Mouse (Mus musculus) kidney, embryonic 15.5 days (tissue): ENCODE measurements around the gene Zbtb20. TPM values are rescaled to one million over a fixed set of nuclear protein-coding genes. Genes with fewer than 3 reads are reported as not detected.
A peak's percentile ranks its signal among the peaks of the same experiment; 100 is the strongest.

ENCODE experiments used
- ATAC-seq: fragments of 200-750 bp; cut with Nextera tagmentation; replicated peaks from 2 replicates; pipeline ENCODE4 v1.8.0; 2017; ENCODE audit warnings: moderate TSS enrichment; ENCODE audit not compliant: low FRiP score
- H3K27ac ChIP-seq: fragments of 300-500 bp; sonication (generic); 2 replicates; pipeline ENCODE4 v1.5.1; 2015; ENCODE audit warnings: mild to moderate bottlenecking, inconsistent platforms
- H3K27me3 ChIP-seq: fragments of 300-500 bp; sonication (generic); 2 replicates; pipeline ENCODE4 v1.6.1; 2015; ENCODE audit warnings: inconsistent platforms
- H3K36me3 ChIP-seq: fragments of 300-500 bp; sonication (generic); 2 replicates; pipeline ENCODE4 v1.6.1; 2015; ENCODE audit warnings: inconsistent platforms
- H3K4me1 ChIP-seq: fragments of 300-500 bp; sonication (generic); 2 replicates; pipeline ENCODE4 v1.6.1; 2015; ENCODE audit warnings: inconsistent platforms
- H3K4me2 ChIP-seq: fragments of 300-500 bp; sonication (generic); 2 replicates; pipeline ENCODE4 v1.6.1; 2015; ENCODE audit warnings: moderate library complexity, mild to moderate bottlenecking, inconsistent platforms
- H3K4me3 ChIP-seq: fragments of 300-500 bp; sonication (generic); replicated peaks from 2 replicates; pipeline ENCODE4 v1.5.1; 2015; ENCODE audit warnings: mild to moderate bottlenecking, inconsistent platforms
- H3K9ac ChIP-seq: fragments of 300-500 bp; sonication (generic); 2 replicates; pipeline ENCODE4 v1.6.1; 2015; ENCODE audit warnings: mild to moderate bottlenecking, inconsistent platforms
- H3K9me3 ChIP-seq: fragments of 300-500 bp; sonication (generic); replicated peaks from 2 replicates; pipeline ENCODE4 v1.6.1; 2016; ENCODE audit warnings: inconsistent platforms
- WGBS: fragments of 180-500 bp; shearing (Covaris S2); methylation state at CpG from one replicate; pipeline ENCODE4 v1.1.7; 2015; ENCODE audit warnings: mixed read lengths; 5-methylcytosine and 5-hydroxymethylcytosine counted together
- polyA plus RNA-seq: library from polyadenylated mRNA; unstranded; fragments of >200 nt; fragmentation: Nextera tagmentation; extraction: Ambion mirVana; gene quantifications from 2 replicates; pipeline ENCODE4 v1.2.1, GENCODE M21; 2015

Gene Zbtb20
- polyA plus RNA-seq, 1 experiment from 2014 or later, result 41.2 TPM

- WGBS, result 81% methylated on average over 4 of the region's 4 CpGs
- no peaks in the 10 kb centered on the region for H3K36me3 ChIP-seq
These were observed 401.1 kb downstream of the Zbtb20 start for GRCm38 (mm10) chr16:43276764-43277163.

GRCm38 (mm10) chr16:43286319-43286718, 410.6 kb downstream of the Zbtb20 start:
- Histone ChIP-seq H3K9me3 (no peaks in the 10 kb centered on the region), H3K36me3 (no peaks in the 10 kb centered on the region), H3K27ac (no peak overlapping the region), H3K27me3 (no peaks in the 10 kb centered on the region), H3K4me2 (no peak overlapping the region), H3K9ac (no peak overlapping the region), H3K4me3 (no peak overlapping the region), H3K4me1 (no peaks in the 10 kb centered on the region)
- WGBS, result 98% methylated on average over 1 of the region's 1 CpGs
- no peak for ATAC-seq

More at GRCm38 (mm10) chr16:43276764-43277163, 401.1 kb downstream of the Zbtb20 start:
- no peak for ATAC-seq
- H3K27me3 ChIP-seq, result no peaks in the 10 kb centered on the region
- no peak overlapping the region for H3K9ac ChIP-seq
- H3K4me1 ChIP-seq, result peaks cover 17% of the 10 kb centered on the region
- no peak overlapping the region for H3K27ac ChIP-seq
- no peak overlapping the region for H3K4me2 ChIP-seq
- H3K9me3 ChIP-seq, result no peaks in the 10 kb centered on the region
- no peak overlapping the region for H3K4me3 ChIP-seq

- Histone ChIP-seq H3K4me1 (no peaks in the 10 kb centered on the region), H3K9ac (no peak overlapping the region), H3K4me2 (no peak overlapping the region), H3K27ac (no peak overlapping the region), H3K4me3 (no peak overlapping the region), H3K36me3 (no peaks in the 10 kb centered on the region), H3K9me3 (no peaks in the 10 kb centered on the region), H3K27me3 (no peaks in the 10 kb centered on the region)
- 73% methylated on average over 1 of the region's 1 CpGs for WGBS
- ATAC-seq, result no peak
These were observed 411.2 kb downstream of the Zbtb20 start for GRCm38 (mm10) chr16:43286783-43287383.

- H3K27ac ChIP-seq, result no peak overlapping the region
- H3K4me2 ChIP-seq, result no peak overlapping the region
- ATAC-seq, result no peak; the same call in 1 of the 2 replicates
- H3K9me3 ChIP-seq, result no peaks in the 10 kb centered on the region
- no peak overlapping the region for H3K4me3 ChIP-seq
- no peak overlapping the region for H3K9ac ChIP-seq
- H3K4me1 ChIP-seq, result no peaks in the 10 kb centered on the region
- 63% methylated on average over 3 of the region's 3 CpGs for WGBS
- H3K36me3 ChIP-seq, result no peaks in the 10 kb centered on the region
- H3K27me3 ChIP-seq, result no peaks in the 10 kb centered on the region
These were observed 415.7 kb downstream of the Zbtb20 start for GRCm38 (mm10) chr16:43291423-43291822.

- Histone ChIP-seq H3K27me3 (no peaks in the 10 kb centered on the region), H3K36me3 (no peaks in the 10 kb centered on the region), H3K4me3 (no peak overlapping the region), H3K9me3 (no peaks in the 10 kb centered on the region), H3K9ac (no peak overlapping the region), H3K27ac (no peak overlapping the region), H3K4me2 (no peak overlapping the region), H3K4me1 (peaks cover 4% of the 10 kb centered on the region)
- 78% methylated on average over 5 of the region's 5 CpGs for WGBS
- no peak for ATAC-seq
These were observed 422.4 kb downstream of the Zbtb20 start for GRCm38 (mm10) chr16:43297953-43298596.

GRCm38 (mm10) chr16:43300420-43300819, 424.7 kb downstream of the Zbtb20 start:
- H3K27me3 ChIP-seq, result no peaks in the 10 kb centered on the region

GRCm38 (mm10) chr16:43302171-43302570, 426.5 kb downstream of the Zbtb20 start:
- no peak overlapping the region for H3K9ac ChIP-seq
- no peak overlapping the region for H3K4me3 ChIP-seq
- ATAC-seq, result no peak
- no peaks in the 10 kb centered on the region for H3K9me3 ChIP-seq
- H3K4me2 ChIP-seq, result no peak overlapping the region
- H3K36me3 ChIP-seq, result no peaks in the 10 kb centered on the region
- 75% methylated on average over 2 of the region's 2 CpGs for WGBS
- H3K4me1 ChIP-seq, result peaks cover 12% of the 10 kb centered on the region
- H3K27me3 ChIP-seq, result no peaks in the 10 kb centered on the region
- no peak overlapping the region for H3K27ac ChIP-seq

More at GRCm38 (mm10) chr16:43300420-43300819, 424.7 kb downstream of the Zbtb20 start:
- Histone ChIP-seq H3K36me3 (no peaks in the 10 kb centered on the region), H3K9me3 (no peaks in the 10 kb centered on the region), H3K4me2 (no peak overlapping the region), H3K9ac (no peak overlapping the region), H3K27ac (no peak overlapping the region), H3K4me1 (peaks cover 12% of the 10 kb centered on the region), H3K4me3 (no peak overlapping the region)
- no peak for ATAC-seq
- WGBS, result 80% methylated on average over 3 of the region's 3 CpGs

GRCm38 (mm10) chr16:43303245-43304197, 427.8 kb downstream of the Zbtb20 start:
- Histone ChIP-seq H3K4me3 (no peak overlapping the region), H3K9ac (no peak overlapping the region), H3K9me3 (no peaks in the 10 kb centered on the region), H3K27ac (peak overlapping the region; percentile 76), H3K36me3 (no peaks in the 10 kb centered on the region), H3K4me1 (peaks cover 12% of the 10 kb centered on the region), H3K27me3 (no peaks in the 10 kb centered on the region), H3K4me2 (no peak overlapping the region)
- peak; percentile 96 for ATAC-seq
- 32% methylated on average over 9 of the region's 9 CpGs for WGBS

- no peak overlapping the region for H3K4me2 ChIP-seq
- no peak overlapping the region for H3K4me3 ChIP-seq
- H3K27me3 ChIP-seq, result no peaks in the 10 kb centered on the region
- no peaks in the 10 kb centered on the region for H3K9me3 ChIP-seq
- no peak overlapping the region for H3K27ac ChIP-seq
- H3K9ac ChIP-seq, result no peak overlapping the region
- no peaks in the 10 kb centered on the region for H3K36me3 ChIP-seq
- 50% methylated on average over 4 of the region's 4 CpGs for WGBS
- ATAC-seq, result no peak
- H3K4me1 ChIP-seq, result peaks cover 2% of the 10 kb centered on the region; the same call in 1 of the 2 replicates
These were observed 434.3 kb downstream of the Zbtb20 start for GRCm38 (mm10) chr16:43309968-43310431.

GRCm38 (mm10) chr16:43324009-43324408, 448.3 kb downstream of the Zbtb20 start:
- no peaks in the 10 kb centered on the region for H3K27me3 ChIP-seq
- no peak overlapping the region for H3K4me2 ChIP-seq
- H3K4me1 ChIP-seq, result no peaks in the 10 kb centered on the region
- no peak overlapping the region for H3K4me3 ChIP-seq
- WGBS, result 74% methylated on average over 3 of the region's 3 CpGs
- no peak for ATAC-seq
- H3K9me3 ChIP-seq, result no peaks in the 10 kb centered on the region
- H3K9ac ChIP-seq, result no peak overlapping the region
- H3K36me3 ChIP-seq, result no peaks in the 10 kb centered on the region
- no peak overlapping the region for H3K27ac ChIP-seq

- WGBS, result 89% methylated on average over 1 of the region's 1 CpGs
- ATAC-seq, result no peak
- Histone ChIP-seq H3K9me3 (no peaks in the 10 kb centered on the region), H3K4me1 (peaks cover 4% of the 10 kb centered on the region; the same call in 1 of the 2 replicates), H3K4me2 (no peak overlapping the region), H3K36me3 (no peaks in the 10 kb centered on the region), H3K9ac (no peak overlapping the region), H3K27ac (no peak overlapping the region), H3K27me3 (no peaks in the 10 kb centered on the region), H3K4me3 (no peak overlapping the region)
These were observed 452.5 kb downstream of the Zbtb20 start for GRCm38 (mm10) chr16:43328221-43328620.

GRCm38 (mm10) chr16:43330206-43330605, 454.5 kb downstream of the Zbtb20 start:
- no peak overlapping the region for H3K4me3 ChIP-seq
- no peak for ATAC-seq
- no peak overlapping the region for H3K9ac ChIP-seq
- H3K4me1 ChIP-seq, result peaks cover 10% of the 10 kb centered on the region
- no peaks in the 10 kb centered on the region for H3K36me3 ChIP-seq
- no peak overlapping the region for H3K4me2 ChIP-seq
- no peaks in the 10 kb centered on the region for H3K9me3 ChIP-seq
- H3K27ac ChIP-seq, result no peak overlapping the region
- H3K27me3 ChIP-seq, result no peaks in the 10 kb centered on the region
- WGBS, result 93% methylated on average over 3 of the region's 3 CpGs
